Mouse (Mus musculus): ENCODE results near the gene Nudt17. TPM values are rescaled to one million over a fixed set of nuclear protein-coding genes. Genes with fewer than 3 reads are reported as not detected.

Nudt17 gene
- polyA plus RNA-seq, 1 experiment from 2014 or later: 9.3 TPM

DNA sequence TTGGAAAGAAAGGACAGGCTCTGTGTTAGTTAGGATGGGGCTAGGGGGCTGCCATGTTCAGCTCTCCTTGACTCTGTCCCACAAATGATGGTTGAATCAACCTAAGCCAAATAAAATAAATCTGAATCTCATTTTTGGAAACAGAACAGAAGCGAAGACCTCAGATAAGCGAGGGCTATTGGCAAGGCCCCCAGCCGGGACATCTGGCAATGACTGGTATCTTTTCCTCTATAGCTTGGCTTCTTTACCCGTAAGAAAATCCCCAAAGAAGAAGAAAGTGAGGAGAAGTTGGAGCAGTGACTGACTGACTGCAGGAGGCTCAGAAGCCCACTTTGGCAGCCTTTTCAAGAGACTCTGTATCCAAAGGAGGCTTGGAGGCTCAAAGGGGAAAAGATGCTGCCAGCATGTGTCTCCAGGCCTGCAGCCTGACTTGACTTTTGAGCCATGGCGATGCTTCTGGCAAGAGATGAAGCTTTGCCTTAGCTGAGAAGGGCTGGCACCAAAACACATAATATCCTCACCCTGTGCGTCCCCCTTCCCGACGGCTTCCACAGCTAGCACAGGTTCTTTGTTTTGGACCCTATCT is 45.5 kb downstream of the Nudt17 start:
- Histone ChIP-seq H3K9ac (ENCODE audit: low read depth, low read length) (no peak overlapping the region), H3K27ac (ENCODE audit: low read depth, low read length) (no peak overlapping the region), H3K4me3 (ENCODE audit: low read depth, low read length) (no peak overlapping the region), H3K9me3 (replicated peaks; ENCODE audit: control insufficient read depth, low read length) (no peaks in the 10 kb centered on the region), H3K4me2 (peak overlapping the region; percentile 69), H3K27me3 (ENCODE audit: control insufficient read depth, insufficient read depth, low read length) (peaks cover 3% of the 10 kb centered on the region), H3K36me3 (ENCODE audit: control insufficient read depth, insufficient read depth, low read length) (no peaks in the 10 kb centered on the region), H3K4me1 (ENCODE audit: control insufficient read depth, insufficient read depth, low read length) (peaks cover 8% of the 10 kb centered on the region; the same call in 1 of the 2 replicates)
- WGBS (ENCODE audit: insufficient replicate concordance): 46% methylated on average over 8 of the region's 8 CpGs
- ATAC-seq (replicated peaks; ENCODE audit: insufficient number of reproducible peaks, low FRiP score, low TSS enrichment): no peak

DNA sequence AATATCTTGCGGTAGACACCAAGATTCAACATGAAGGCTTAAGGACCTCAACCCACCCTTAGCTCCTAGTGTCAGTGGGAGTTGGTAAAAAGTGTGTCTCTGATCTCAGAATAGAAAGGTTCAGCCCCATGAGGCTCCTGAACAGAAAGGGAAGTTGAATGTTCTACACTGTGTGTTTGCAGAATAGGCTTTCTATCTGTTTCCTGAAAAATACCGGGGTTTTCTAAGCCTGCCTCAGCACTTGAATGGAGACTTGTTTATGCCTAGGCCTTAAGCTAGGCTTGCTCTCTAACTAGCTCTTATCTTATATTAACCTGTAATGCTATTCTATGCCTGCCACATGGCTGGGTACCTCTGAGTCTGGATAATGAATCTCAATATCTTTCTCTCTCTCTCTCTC is 47.5 kb downstream of the Nudt17 start:
- no peak overlapping the region for H3K27ac ChIP-seq (ENCODE audit: low read depth, low read length)
- H3K9ac ChIP-seq (ENCODE audit: low read depth, low read length): no peak overlapping the region
- ATAC-seq (replicated peaks; ENCODE audit: insufficient number of reproducible peaks, low FRiP score, low TSS enrichment): no peak
- H3K4me3 ChIP-seq (ENCODE audit: low read depth, low read length): no peak overlapping the region
- H3K4me2 ChIP-seq: no peak overlapping the region
- peaks cover 8% of the 10 kb centered on the region; the same call in 1 of the 2 replicates for H3K4me1 ChIP-seq (ENCODE audit: control insufficient read depth, insufficient read depth, low read length)
- 82% methylated on average over 2 of the region's 2 CpGs for WGBS (ENCODE audit: insufficient replicate concordance)
- no peaks in the 10 kb centered on the region for H3K36me3 ChIP-seq (ENCODE audit: control insufficient read depth, insufficient read depth, low read length)
- no peaks in the 10 kb centered on the region for H3K9me3 ChIP-seq (replicated peaks; ENCODE audit: control insufficient read depth, low read length)
- peaks cover 3% of the 10 kb centered on the region for H3K27me3 ChIP-seq (ENCODE audit: control insufficient read depth, insufficient read depth, low read length)

Other genes with a start within 250 kb of the Nudt17 start
- gene Hfe2, start 183.4 kb downstream of the Nudt17 start, polyA plus RNA-seq (2014; fragmentation: Nextera tagmentation; extraction: Ambion mirVana): 7.4 and 9.3 TPM in 2 replicates
- 106 and 121 TPM in 2 replicates for gene Txnip, start 150.6 kb downstream of the Nudt17 start, polyA plus RNA-seq (2014; fragmentation: Nextera tagmentation; extraction: Ambion mirVana)
- 1.2 and 1.5 TPM in 2 replicates for gene Gm16253, start 131.6 kb downstream of the Nudt17 start, polyA plus RNA-seq (2014; fragmentation: Nextera tagmentation; extraction: Ambion mirVana)
- 21.4 and 23.8 TPM in 2 replicates for gene Polr3gl, start 114.4 kb downstream of the Nudt17 start, polyA plus RNA-seq (2014; fragmentation: Nextera tagmentation; extraction: Ambion mirVana)
- gene Ankrd34a, start 111.9 kb downstream of the Nudt17 start, polyA plus RNA-seq (2014; fragmentation: Nextera tagmentation; extraction: Ambion mirVana): 9.0 TPM in 2 replicates
- gene Lix1l, start 107.4 kb downstream of the Nudt17 start, polyA plus RNA-seq (2014; fragmentation: Nextera tagmentation; extraction: Ambion mirVana): 6.4 and 6.7 TPM in 2 replicates
- 124 TPM in 2 replicates for gene Rbm8a, start 78.6 kb downstream of the Nudt17 start, polyA plus RNA-seq (2014; fragmentation: Nextera tagmentation; extraction: Ambion mirVana)
- gene Pex11b, start 73.2 kb downstream of the Nudt17 start, polyA plus RNA-seq (2014; fragmentation: Nextera tagmentation; extraction: Ambion mirVana): 37.4 and 37.7 TPM in 2 replicates
- gene Gm42957, start 73.1 kb downstream of the Nudt17 start, polyA plus RNA-seq (2014; fragmentation: Nextera tagmentation; extraction: Ambion mirVana): not detected in 2 replicates
- 0.54 and 0.83 TPM in 2 replicates for gene Itga10, start 63.0 kb downstream of the Nudt17 start, polyA plus RNA-seq (2014; fragmentation: Nextera tagmentation; extraction: Ambion mirVana)
- gene Ankrd35, start 38.4 kb downstream of the Nudt17 start, polyA plus RNA-seq (2014; fragmentation: Nextera tagmentation; extraction: Ambion mirVana): 0.15 and 0.33 TPM in 2 replicates
- 26.9 and 30.2 TPM in 2 replicates for gene Pias3, start 12.2 kb downstream of the Nudt17 start, polyA plus RNA-seq (2014; fragmentation: Nextera tagmentation; extraction: Ambion mirVana)
- 31.4 and 32.7 TPM in 2 replicates for gene Polr3c, start 19.1 kb upstream of the Nudt17 start, polyA plus RNA-seq (2014; fragmentation: Nextera tagmentation; extraction: Ambion mirVana)
- 53.9 and 56.1 TPM in 2 replicates for gene Rnf115, start 19.1 kb upstream of the Nudt17 start, polyA plus RNA-seq (2014; fragmentation: Nextera tagmentation; extraction: Ambion mirVana)
- gene Pdzk1, start 120.7 kb upstream of the Nudt17 start, polyA plus RNA-seq (2014; fragmentation: Nextera tagmentation; extraction: Ambion mirVana): 0.10 TPM in 1 of 2 replicates, not detected in the other
- 0.14 TPM in 1 of 2 replicates, not detected in the other for gene Cd160, start 120.8 kb upstream of the Nudt17 start, polyA plus RNA-seq (2014; fragmentation: Nextera tagmentation; extraction: Ambion mirVana)
- gene Gja5, start 196.1 kb upstream of the Nudt17 start, polyA plus RNA-seq (2014; fragmentation: Nextera tagmentation; extraction: Ambion mirVana): 34.7 and 65.9 TPM in 2 replicates
- gene Gpr89, start 196.8 kb upstream of the Nudt17 start, polyA plus RNA-seq (2014; fragmentation: Nextera tagmentation; extraction: Ambion mirVana): 33.1 and 35.9 TPM in 2 replicates
- not detected in 2 replicates for gene Gja8, start 217.5 kb upstream of the Nudt17 start, polyA plus RNA-seq (2014; fragmentation: Nextera tagmentation; extraction: Ambion mirVana)